Mouse (Mus musculus) heart, embryonic 14.5 days (tissue): ENCODE results near the gene P2ry2. TPM values are rescaled to one million over a fixed set of nuclear protein-coding genes. Genes with fewer than 3 reads are reported as not detected.

ENCODE experiments used
- polyA plus RNA-seq: library from polyadenylated mRNA; unstranded; fragments of >200 nt; fragmentation: Nextera tagmentation; extraction: Ambion mirVana; gene quantifications from 2 replicates; pipeline ENCODE4 v1.2.1, GENCODE M21; 2014

The P2ry2 gene
- polyA plus RNA-seq, 1 experiment from 2014 or later = 1.8 TPM

Other genes starting within 250 kb of the P2ry2 start
- gene Relt, start 149.4 kb downstream of the P2ry2 start, polyA plus RNA-seq = 1.2 and 1.8 TPM in 2 replicates
- gene Arhgef17, start 80.8 kb downstream of the P2ry2 start, polyA plus RNA-seq = 7.7 and 8.9 TPM in 2 replicates
- 4.3 and 5.4 TPM in 2 replicates for gene P2ry6, start 38.2 kb downstream of the P2ry2 start, polyA plus RNA-seq
- 18.0 and 18.6 TPM in 2 replicates for gene Fchsd2, start 80.0 kb upstream of the P2ry2 start, polyA plus RNA-seq